Mouse (Mus musculus): ENCODE measurements at regions not wholly inside any gene's neighbourhood (a gene's known extent, or its start where the extent isn't known, plus 50 kb on each side); places are given as distances from the start of the nearest gene placed in this dataset.

- WGBS = 79% methylated on average over 10 of the region's 10 CpGs
These were observed 414.7 kb downstream of the Med13l start for GRCm38 (mm10) chr5:118975147-118975546.

GRCm38 (mm10) chr5:118978921-118979630 is 418.6 kb downstream of the Med13l start:
- Histone ChIP-seq H3K27me3 (ENCODE audit: control insufficient read depth, insufficient read depth, low read length) (peaks cover 6% of the 10 kb centered on the region), H3K9ac (ENCODE audit: low read length) (no peak overlapping the region), H3K4me2 (ENCODE audit: low read depth, low read length) (no peak overlapping the region), H3K9me3 (replicated peaks; ENCODE audit: control insufficient read depth, low read length) (no peaks in the 10 kb centered on the region), H3K27ac (ENCODE audit: low read length) (no peak overlapping the region), H3K4me1 (ENCODE audit: control insufficient read depth, insufficient read depth, low read length) (no peaks in the 10 kb centered on the region), H3K36me3 (ENCODE audit: control insufficient read depth, insufficient read depth) (no peaks in the 10 kb centered on the region), H3K4me3 (ENCODE audit: low read length) (no peak overlapping the region)
- ATAC-seq (replicated peaks; ENCODE audit: extremely low read depth, insufficient read depth, low FRiP score) = no peak
- WGBS = 70% methylated on average over 11 of the region's 11 CpGs

More at GRCm38 (mm10) chr5:118975147-118975546, 414.7 kb downstream of the Med13l start:
- no peaks in the 10 kb centered on the region for H3K4me1 ChIP-seq (ENCODE audit: control insufficient read depth, insufficient read depth, low read length)
- H3K36me3 ChIP-seq (ENCODE audit: control insufficient read depth, insufficient read depth) = no peaks in the 10 kb centered on the region
- no peaks in the 10 kb centered on the region for H3K9me3 ChIP-seq (replicated peaks; ENCODE audit: control insufficient read depth, low read length)
- H3K4me3 ChIP-seq (ENCODE audit: low read length) = no peak overlapping the region
- no peaks in the 10 kb centered on the region; the same call in 1 of the 2 replicates for H3K27me3 ChIP-seq (ENCODE audit: control insufficient read depth, insufficient read depth, low read length)
- no peak overlapping the region for H3K9ac ChIP-seq (ENCODE audit: low read length)
- H3K27ac ChIP-seq (ENCODE audit: low read length) = no peak overlapping the region
- H3K4me2 ChIP-seq (ENCODE audit: low read depth, low read length) = no peak overlapping the region
- ATAC-seq (replicated peaks; ENCODE audit: extremely low read depth, insufficient read depth, low FRiP score) = no peak

- H3K4me1 ChIP-seq (ENCODE audit: control insufficient read depth, insufficient read depth, low read length) = no peaks in the 10 kb centered on the region
- no peak overlapping the region for H3K27ac ChIP-seq (ENCODE audit: low read length)
- 25% methylated on average over 16 of the region's 16 CpGs for WGBS
- peak overlapping the region; percentile 15; the same call in 1 of the 2 replicates for H3K9ac ChIP-seq (ENCODE audit: low read length)
- H3K36me3 ChIP-seq (ENCODE audit: control insufficient read depth, insufficient read depth) = no peaks in the 10 kb centered on the region
- no peaks in the 10 kb centered on the region for H3K9me3 ChIP-seq (replicated peaks; ENCODE audit: control insufficient read depth, low read length)
- peaks cover 9% of the 10 kb centered on the region for H3K27me3 ChIP-seq (ENCODE audit: control insufficient read depth, insufficient read depth, low read length)
- H3K4me2 ChIP-seq (ENCODE audit: low read depth, low read length) = no peak overlapping the region
- no peak overlapping the region for H3K4me3 ChIP-seq (ENCODE audit: low read length)
- peak; percentile 49; the same call in 1 of the 2 replicates for ATAC-seq (replicated peaks; ENCODE audit: extremely low read depth, insufficient read depth, low FRiP score)
These were observed 420.6 kb downstream of the Med13l start for GRCm38 (mm10) chr5:118981046-118981445.

- no peaks in the 10 kb centered on the region for H3K9me3 ChIP-seq (replicated peaks; ENCODE audit: control insufficient read depth, low read length)
- no peak overlapping the region for H3K4me2 ChIP-seq (ENCODE audit: low read depth, low read length)
- no peaks in the 10 kb centered on the region for H3K4me1 ChIP-seq (ENCODE audit: control insufficient read depth, insufficient read depth, low read length)
- ATAC-seq (replicated peaks; ENCODE audit: extremely low read depth, insufficient read depth, low FRiP score) = no peak
- H3K4me3 ChIP-seq (ENCODE audit: low read length) = no peak overlapping the region
- H3K36me3 ChIP-seq (ENCODE audit: control insufficient read depth, insufficient read depth) = no peaks in the 10 kb centered on the region
- no peak overlapping the region for H3K9ac ChIP-seq (ENCODE audit: low read length)
- H3K27ac ChIP-seq (ENCODE audit: low read length) = no peak overlapping the region
- peaks cover 9% of the 10 kb centered on the region for H3K27me3 ChIP-seq (ENCODE audit: control insufficient read depth, insufficient read depth, low read length)
- WGBS = 81% methylated on average over 3 of the region's 3 CpGs
These were observed 423.8 kb downstream of the Med13l start for GRCm38 (mm10) chr5:118984251-118984650.

- H3K4me1 ChIP-seq (ENCODE audit: control insufficient read depth, insufficient read depth, low read length) = no peaks in the 10 kb centered on the region
- no peaks in the 10 kb centered on the region for H3K9me3 ChIP-seq (replicated peaks; ENCODE audit: control insufficient read depth, low read length)
- no peaks in the 10 kb centered on the region for H3K36me3 ChIP-seq (ENCODE audit: control insufficient read depth, insufficient read depth)
- H3K9ac ChIP-seq (ENCODE audit: low read length) = no peak overlapping the region
- H3K27ac ChIP-seq (ENCODE audit: low read length) = no peak overlapping the region
- peaks cover 9% of the 10 kb centered on the region for H3K27me3 ChIP-seq (ENCODE audit: control insufficient read depth, insufficient read depth, low read length)
- WGBS = 68% methylated on average over 9 of the region's 9 CpGs
- H3K4me3 ChIP-seq (ENCODE audit: low read length) = no peak overlapping the region
- ATAC-seq (replicated peaks; ENCODE audit: extremely low read depth, insufficient read depth, low FRiP score) = no peak
- no peak overlapping the region for H3K4me2 ChIP-seq (ENCODE audit: low read depth, low read length)
These were observed 424.4 kb downstream of the Med13l start for GRCm38 (mm10) chr5:118984797-118985408.

GRCm38 (mm10) chr5:118987376-118988000 is 427.0 kb downstream of the Med13l start:
- H3K36me3 ChIP-seq (ENCODE audit: control insufficient read depth, insufficient read depth) = no peaks in the 10 kb centered on the region
- no peak overlapping the region for H3K4me3 ChIP-seq (ENCODE audit: low read length)
- no peak overlapping the region for H3K9ac ChIP-seq (ENCODE audit: low read length)
- no peaks in the 10 kb centered on the region for H3K4me1 ChIP-seq (ENCODE audit: control insufficient read depth, insufficient read depth, low read length)
- no peak for ATAC-seq (replicated peaks; ENCODE audit: extremely low read depth, insufficient read depth, low FRiP score)
- H3K27me3 ChIP-seq (ENCODE audit: control insufficient read depth, insufficient read depth, low read length) = peaks cover 3% of the 10 kb centered on the region; the same call in 1 of the 2 replicates
- no peak overlapping the region for H3K27ac ChIP-seq (ENCODE audit: low read length)
- WGBS = 62% methylated on average over 10 of the region's 10 CpGs
- H3K9me3 ChIP-seq (replicated peaks; ENCODE audit: control insufficient read depth, low read length) = no peaks in the 10 kb centered on the region
- H3K4me2 ChIP-seq (ENCODE audit: low read depth, low read length) = no peak overlapping the region

GRCm38 (mm10) chr5:118999124-118999523 is 438.6 kb downstream of the Med13l start:
- no peak overlapping the region for H3K4me2 ChIP-seq (ENCODE audit: low read depth, low read length)
- H3K9ac ChIP-seq (ENCODE audit: low read length) = no peak overlapping the region
- no peak overlapping the region for H3K4me3 ChIP-seq (ENCODE audit: low read length)
- no peak for ATAC-seq (replicated peaks; ENCODE audit: extremely low read depth, insufficient read depth, low FRiP score)
- 21% methylated on average over 15 of the region's 15 CpGs for WGBS
- H3K9me3 ChIP-seq (replicated peaks; ENCODE audit: control insufficient read depth, low read length) = no peaks in the 10 kb centered on the region
- peaks cover 5% of the 10 kb centered on the region; the same call in 1 of the 2 replicates for H3K27me3 ChIP-seq (ENCODE audit: control insufficient read depth, insufficient read depth, low read length)
- H3K36me3 ChIP-seq (ENCODE audit: control insufficient read depth, insufficient read depth) = no peaks in the 10 kb centered on the region
- H3K27ac ChIP-seq (ENCODE audit: low read length) = no peak overlapping the region
- no peaks in the 10 kb centered on the region for H3K4me1 ChIP-seq (ENCODE audit: control insufficient read depth, insufficient read depth, low read length)

- no peaks in the 10 kb centered on the region for H3K4me1 ChIP-seq (ENCODE audit: control insufficient read depth, insufficient read depth, low read length)
- H3K27ac ChIP-seq (ENCODE audit: low read length) = no peak overlapping the region
- H3K4me3 ChIP-seq (ENCODE audit: low read length) = peak overlapping the region; percentile 11
- no peak overlapping the region for H3K9ac ChIP-seq (ENCODE audit: low read length)
- H3K4me2 ChIP-seq (ENCODE audit: low read depth, low read length) = peak overlapping the region; percentile 51
- no peaks in the 10 kb centered on the region for H3K36me3 ChIP-seq (ENCODE audit: control insufficient read depth, insufficient read depth)
- WGBS = 3% methylated on average over 34 of the region's 34 CpGs
- ATAC-seq (replicated peaks; ENCODE audit: extremely low read depth, insufficient read depth, low FRiP score) = no peak
- H3K27me3 ChIP-seq (ENCODE audit: control insufficient read depth, insufficient read depth, low read length) = peaks cover 28% of the 10 kb centered on the region
- no peaks in the 10 kb centered on the region for H3K9me3 ChIP-seq (replicated peaks; ENCODE audit: control insufficient read depth, low read length)
These were observed 445.5 kb downstream of the Med13l start for GRCm38 (mm10) chr5:119005825-119006471.

All from heart, embryonic 16.5 days (tissue).